Mouse (Mus musculus) myocyte (in vitro differentiated cells): ENCODE measurements around the gene Pdzrn4.

ENCODE experiments used
- MAX ChIP-seq: IDR thresholded peaks from one replicate; pipeline ENCODE4 v1.6.1; 2011; ENCODE audit warnings: low read depth, mild to moderate bottlenecking, control low read depth
- MYOD1 ChIP-seq, 3 experiments: IDR thresholded peaks; one replicate each; pipeline ENCODE4 v1.6.1; 2011; ENCODE audit warnings: control low read depth in 2 of 3, low read depth in 2 of 3, mild to moderate bottlenecking in 2 of 3, moderate library complexity in 1 of 3; ENCODE audit not compliant: insufficient read length in 2 of 3, control insufficient read depth in 1 of 3
- POLR2A ChIP-seq: IDR thresholded peaks from one replicate; pipeline ENCODE4 v1.6.1; 2011; ENCODE audit warnings: low read depth, mild to moderate bottlenecking, control low read depth, moderate library complexity; ENCODE audit not compliant: insufficient read length
- USF1 ChIP-seq: IDR thresholded peaks from one replicate; pipeline ENCODE4 v1.6.1; 2011; ENCODE audit warnings: low read depth, mild to moderate bottlenecking, control low read depth, moderate library complexity

DNA sequence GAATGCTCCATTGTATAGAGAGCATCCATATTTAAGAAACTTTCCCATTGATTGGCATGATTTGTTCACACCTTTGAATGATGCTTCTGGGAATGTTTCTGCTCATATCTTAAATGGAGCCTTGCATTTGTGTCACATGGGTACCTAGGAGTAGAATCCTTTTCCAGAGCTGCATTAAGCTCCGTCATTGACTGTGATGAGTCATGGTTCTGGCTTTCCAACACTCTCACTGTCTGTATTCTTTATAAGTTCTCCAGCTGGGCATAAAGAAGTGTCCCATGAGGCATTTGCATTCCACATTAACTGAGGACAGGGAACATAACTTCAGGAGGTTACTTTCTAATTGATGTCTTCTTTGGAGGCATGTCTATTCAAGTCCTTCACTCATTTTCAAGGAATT lies 106.1 kb downstream of the Pdzrn4 start:
- TF ChIP-seq POLR2A (no peak), MYOD1 (IDR thresholded peaks at IDR 0.05; ENCODE audit: control insufficient read depth in 1 of 3, insufficient read length in 2 of 3, low read depth in 2 of 3) (no peak), USF1 (no peak), MAX (no peak)
